Mouse (Mus musculus): ENCODE results near the gene Slc9a9. TPM values are rescaled to one million over a fixed set of nuclear protein-coding genes. Genes with fewer than 3 reads are reported as not detected.

Slc9a9 gene
- polyA plus RNA-seq, 1 experiment from 2014 or later: 2.6 TPM

GRCm38 (mm10) chr9:95125683-95126082, 456.0 kb downstream of the Slc9a9 start:
- 52% methylated on average over 1 of the region's 1 CpGs for WGBS
- Histone ChIP-seq H3K27me3 (replicated peaks; ENCODE audit: low read depth, poor library complexity, severe bottlenecking) (no peaks in the 10 kb centered on the region), H3K4me1 (peaks cover 24% of the 10 kb centered on the region), H3K27ac (replicated peaks) (no peak overlapping the region), H3K9me3 (no peaks in the 10 kb centered on the region), H3K4me3 (no peak overlapping the region), H3K36me3 (replicated peaks) (no peaks in the 10 kb centered on the region)
- DNase-seq (ENCODE audit: low spot score): no peak

GRCm38 (mm10) chr9:95127774-95128173, 458.1 kb downstream of the Slc9a9 start:
- Histone ChIP-seq H3K9me3 (no peaks in the 10 kb centered on the region), H3K36me3 (replicated peaks) (no peaks in the 10 kb centered on the region), H3K4me3 (no peak overlapping the region), H3K27me3 (replicated peaks; ENCODE audit: low read depth, poor library complexity, severe bottlenecking) (no peaks in the 10 kb centered on the region), H3K4me1 (peaks cover 13% of the 10 kb centered on the region), H3K27ac (replicated peaks) (no peak overlapping the region)
- 83% methylated on average over 2 of the region's 2 CpGs for WGBS
- DNase-seq (ENCODE audit: low spot score): no peak

GRCm38 (mm10) chr9:95149206-95149729, 479.6 kb downstream of the Slc9a9 start:
- Histone ChIP-seq H3K27me3 (replicated peaks; ENCODE audit: low read depth, poor library complexity, severe bottlenecking) (no peaks in the 10 kb centered on the region), H3K4me1 (peaks cover 25% of the 10 kb centered on the region), H3K27ac (replicated peaks) (0 out of 2 replicates have a peak overlapping the region, but pooled peaks have one; percentile 10), H3K36me3 (replicated peaks) (no peaks in the 10 kb centered on the region), H3K4me3 (no peak overlapping the region), H3K9me3 (no peaks in the 10 kb centered on the region)
- DNase-seq (ENCODE audit: low spot score): no peak
- WGBS: 70% methylated on average over 10 of the region's 10 CpGs

- Histone ChIP-seq H3K4me3 (no peak overlapping the region), H3K36me3 (replicated peaks) (no peaks in the 10 kb centered on the region), H3K27ac (replicated peaks) (no peak overlapping the region), H3K9me3 (no peaks in the 10 kb centered on the region), H3K4me1 (peaks cover 25% of the 10 kb centered on the region), H3K27me3 (replicated peaks; ENCODE audit: low read depth, poor library complexity, severe bottlenecking) (no peaks in the 10 kb centered on the region)
- DNase-seq (ENCODE audit: low spot score): no peak
- WGBS: 38% methylated on average over 3 of the region's 3 CpGs
Observed at GRCm38 (mm10) chr9:95150096-95150495, 480.4 kb downstream of the Slc9a9 start.

- Histone ChIP-seq H3K4me1 (peaks cover 25% of the 10 kb centered on the region), H3K9me3 (no peaks in the 10 kb centered on the region), H3K4me3 (no peak overlapping the region), H3K27ac (replicated peaks) (no peak overlapping the region), H3K36me3 (replicated peaks) (no peaks in the 10 kb centered on the region), H3K27me3 (replicated peaks; ENCODE audit: low read depth, poor library complexity, severe bottlenecking) (no peaks in the 10 kb centered on the region)
- WGBS: 74% methylated on average over 3 of the region's 3 CpGs
- no peak for DNase-seq (ENCODE audit: low spot score)
Observed at GRCm38 (mm10) chr9:95150597-95150996, 480.9 kb downstream of the Slc9a9 start.

- H3K4me1 ChIP-seq: peaks cover 25% of the 10 kb centered on the region
- no peaks in the 10 kb centered on the region for H3K9me3 ChIP-seq
- no peak overlapping the region for H3K4me3 ChIP-seq
- WGBS: 67% methylated on average over 4 of the region's 4 CpGs
- H3K27ac ChIP-seq (replicated peaks): no peak overlapping the region
- DNase-seq (ENCODE audit: low spot score): no peak
- H3K36me3 ChIP-seq (replicated peaks): no peaks in the 10 kb centered on the region
- H3K27me3 ChIP-seq (replicated peaks; ENCODE audit: low read depth, poor library complexity, severe bottlenecking): no peaks in the 10 kb centered on the region
Observed at GRCm38 (mm10) chr9:95150998-95151397, 481.3 kb downstream of the Slc9a9 start.

GRCm38 (mm10) chr9:95151746-95152145, 482.0 kb downstream of the Slc9a9 start:
- 71% methylated on average over 4 of the region's 4 CpGs for WGBS
- H3K4me1 ChIP-seq: peaks cover 25% of the 10 kb centered on the region
- H3K27me3 ChIP-seq (replicated peaks; ENCODE audit: low read depth, poor library complexity, severe bottlenecking): no peaks in the 10 kb centered on the region
- no peak overlapping the region for H3K4me3 ChIP-seq
- H3K9me3 ChIP-seq: no peaks in the 10 kb centered on the region
- no peak overlapping the region for H3K27ac ChIP-seq (replicated peaks)
- no peaks in the 10 kb centered on the region for H3K36me3 ChIP-seq (replicated peaks)
- no peak for DNase-seq (ENCODE audit: low spot score)

GRCm38 (mm10) chr9:95153966-95154365, 484.3 kb downstream of the Slc9a9 start:
- no peaks in the 10 kb centered on the region for H3K27me3 ChIP-seq (replicated peaks; ENCODE audit: low read depth, poor library complexity, severe bottlenecking)
- WGBS: 76% methylated on average over 6 of the region's 6 CpGs
- no peak for DNase-seq (ENCODE audit: low spot score)
- H3K27ac ChIP-seq (replicated peaks): no peak overlapping the region
- peaks cover 25% of the 10 kb centered on the region for H3K4me1 ChIP-seq
- no peaks in the 10 kb centered on the region for H3K36me3 ChIP-seq (replicated peaks)
- H3K9me3 ChIP-seq: no peaks in the 10 kb centered on the region
- no peak overlapping the region for H3K4me3 ChIP-seq

- 74% methylated on average over 4 of the region's 4 CpGs for WGBS
- DNase-seq (ENCODE audit: low spot score): no peak
- no peak overlapping the region for H3K4me3 ChIP-seq
- H3K4me1 ChIP-seq: 0 out of 2 replicates have a peak, but pooled peaks cover 2% of the 10 kb centered on the region
- H3K36me3 ChIP-seq (replicated peaks): no peaks in the 10 kb centered on the region
- H3K9me3 ChIP-seq: no peaks in the 10 kb centered on the region
- no peaks in the 10 kb centered on the region for H3K27me3 ChIP-seq (replicated peaks; ENCODE audit: low read depth, poor library complexity, severe bottlenecking)
- H3K27ac ChIP-seq (replicated peaks): no peak overlapping the region
Observed at GRCm38 (mm10) chr9:95157948-95158347, 488.2 kb downstream of the Slc9a9 start.

- WGBS: 90% methylated on average over 8 of the region's 8 CpGs
- H3K27me3 ChIP-seq (replicated peaks; ENCODE audit: low read depth, poor library complexity, severe bottlenecking): no peaks in the 10 kb centered on the region
- H3K4me3 ChIP-seq: no peak overlapping the region
- DNase-seq (ENCODE audit: low spot score): no peak
- 0 out of 2 replicates have a peak, but pooled peaks cover 2% of the 10 kb centered on the region for H3K4me1 ChIP-seq
- H3K36me3 ChIP-seq (replicated peaks): no peaks in the 10 kb centered on the region
- no peaks in the 10 kb centered on the region for H3K9me3 ChIP-seq
- H3K27ac ChIP-seq (replicated peaks): no peak overlapping the region
Observed at GRCm38 (mm10) chr9:95158916-95159315, 489.2 kb downstream of the Slc9a9 start.

GRCm38 (mm10) chr9:95160575-95161300, 491.0 kb downstream of the Slc9a9 start:
- 89% methylated on average over 7 of the region's 7 CpGs for WGBS
- Histone ChIP-seq H3K27me3 (replicated peaks; ENCODE audit: low read depth, poor library complexity, severe bottlenecking) (no peaks in the 10 kb centered on the region), H3K9me3 (no peaks in the 10 kb centered on the region), H3K4me3 (no peak overlapping the region), H3K27ac (replicated peaks) (no peak overlapping the region), H3K36me3 (replicated peaks) (no peaks in the 10 kb centered on the region), H3K4me1 (0 out of 2 replicates have a peak, but pooled peaks cover 2% of the 10 kb centered on the region)
- DNase-seq (ENCODE audit: low spot score): no peak

- Histone ChIP-seq H3K36me3 (replicated peaks) (no peaks in the 10 kb centered on the region), H3K27ac (replicated peaks) (no peak overlapping the region), H3K27me3 (replicated peaks; ENCODE audit: low read depth, poor library complexity, severe bottlenecking) (no peaks in the 10 kb centered on the region), H3K4me3 (no peak overlapping the region), H3K9me3 (no peaks in the 10 kb centered on the region), H3K4me1 (0 out of 2 replicates have a peak, but pooled peaks cover 2% of the 10 kb centered on the region)
- no peak for DNase-seq (ENCODE audit: low spot score)
- WGBS: 66% methylated on average over 2 of the region's 2 CpGs
Observed at GRCm38 (mm10) chr9:95161699-95162098, 492.0 kb downstream of the Slc9a9 start.

- 94% methylated on average over 4 of the region's 4 CpGs for WGBS
- Histone ChIP-seq H3K36me3 (replicated peaks) (no peaks in the 10 kb centered on the region), H3K27me3 (replicated peaks; ENCODE audit: low read depth, poor library complexity, severe bottlenecking) (no peaks in the 10 kb centered on the region), H3K27ac (replicated peaks) (no peak overlapping the region), H3K4me3 (no peak overlapping the region), H3K9me3 (no peaks in the 10 kb centered on the region), H3K4me1 (0 out of 2 replicates have a peak, but pooled peaks cover 2% of the 10 kb centered on the region)
- no peak for DNase-seq (ENCODE audit: low spot score)
Observed at GRCm38 (mm10) chr9:95166224-95166623, 496.5 kb downstream of the Slc9a9 start.

Data from embryonic facial prominence, embryonic 10.5 days (tissue).